Mouse (Mus musculus): ENCODE results near the gene Dis3l2. TPM values are rescaled to one million over a fixed set of nuclear protein-coding genes. Genes with fewer than 3 reads are reported as not detected.

Dis3l2 gene
- polyA plus RNA-seq, 1 experiment from 2014 or later, result 34.2 TPM

- Histone ChIP-seq H3K9ac (replicated peaks) (no peak overlapping the region), H3K27me3 (replicated peaks) (no peaks in the 10 kb centered on the region)
Measured at GRCm38 (mm10) chr1:86834988-86835387, 131.4 kb downstream of the Dis3l2 start.

DNA sequence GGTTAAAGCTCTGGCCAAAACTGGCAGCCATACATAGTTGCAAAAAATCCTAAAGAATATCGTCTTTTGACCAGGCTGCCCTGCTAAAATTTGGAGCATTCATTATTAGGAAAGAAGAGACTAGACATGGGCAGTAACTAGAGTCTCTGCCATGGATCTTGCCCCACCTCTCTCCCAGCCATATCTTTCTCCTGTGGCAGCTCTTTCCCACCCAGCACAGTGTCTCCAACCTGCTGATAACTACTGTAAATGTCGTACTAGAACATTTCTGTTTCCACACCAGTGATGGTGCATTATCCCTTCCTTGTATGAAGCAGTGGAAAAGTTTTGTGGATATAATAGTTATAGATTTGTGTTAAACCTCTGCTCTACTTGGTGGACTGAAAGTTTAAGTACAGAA lies 147.1 kb downstream of the Dis3l2 start:
- no peak overlapping the region for H3K4me2 ChIP-seq
- H3K27me3 ChIP-seq (replicated peaks), result no peaks in the 10 kb centered on the region
- no peak overlapping the region for H3K27ac ChIP-seq (replicated peaks)
- H3K4me3 ChIP-seq (replicated peaks), result no peak overlapping the region
- no peak for ATAC-seq (ENCODE audit: low FRiP score)
- no peaks in the 10 kb centered on the region for H3K36me3 ChIP-seq
- WGBS, result 92% methylated on average over 2 of the region's 2 CpGs
- no peak overlapping the region for H3K9ac ChIP-seq (replicated peaks)
- no peaks in the 10 kb centered on the region for H3K9me3 ChIP-seq (replicated peaks)
- no peaks in the 10 kb centered on the region for H3K4me1 ChIP-seq

More at GRCm38 (mm10) chr1:86834988-86835387, 131.4 kb downstream of the Dis3l2 start:
- H3K4me1 ChIP-seq, result peaks cover 6% of the 10 kb centered on the region; the same call in 1 of the 2 replicates
- H3K36me3 ChIP-seq, result no peaks in the 10 kb centered on the region
- no peak overlapping the region for H3K27ac ChIP-seq (replicated peaks)
- no peaks in the 10 kb centered on the region for H3K9me3 ChIP-seq (replicated peaks)
- WGBS, result 81% methylated on average over 2 of the region's 2 CpGs
- H3K4me2 ChIP-seq, result no peak overlapping the region
- ATAC-seq (ENCODE audit: low FRiP score), result no peak
- no peak overlapping the region for H3K4me3 ChIP-seq (replicated peaks)

GRCm38 (mm10) chr1:86858876-86859275 lies 155.3 kb downstream of the Dis3l2 start:
- peaks cover 15% of the 10 kb centered on the region; the same call in 1 of the 2 replicates for H3K36me3 ChIP-seq
- no peak overlapping the region for H3K27ac ChIP-seq (replicated peaks)
- no peaks in the 10 kb centered on the region for H3K4me1 ChIP-seq
- no peak overlapping the region for H3K4me3 ChIP-seq (replicated peaks)
- ATAC-seq (ENCODE audit: low FRiP score), result no peak
- H3K27me3 ChIP-seq (replicated peaks), result no peaks in the 10 kb centered on the region
- WGBS, result 78% methylated on average over 1 of the region's 1 CpGs
- H3K9me3 ChIP-seq (replicated peaks), result no peaks in the 10 kb centered on the region
- no peak overlapping the region for H3K9ac ChIP-seq (replicated peaks)
- no peak overlapping the region for H3K4me2 ChIP-seq

- H3K36me3 ChIP-seq, result peaks cover 15% of the 10 kb centered on the region; the same call in 1 of the 2 replicates
- no peak overlapping the region for H3K27ac ChIP-seq (replicated peaks)
- no peaks in the 10 kb centered on the region for H3K4me1 ChIP-seq
- H3K9ac ChIP-seq (replicated peaks), result no peak overlapping the region
- no peaks in the 10 kb centered on the region for H3K9me3 ChIP-seq (replicated peaks)
- H3K27me3 ChIP-seq (replicated peaks), result no peaks in the 10 kb centered on the region
- 50% methylated on average over 1 of the region's 1 CpGs for WGBS
- no peak overlapping the region for H3K4me2 ChIP-seq
- ATAC-seq (ENCODE audit: low FRiP score), result no peak
- no peak overlapping the region for H3K4me3 ChIP-seq (replicated peaks)
Measured at GRCm38 (mm10) chr1:86859371-86859770, 155.8 kb downstream of the Dis3l2 start.

DNA sequence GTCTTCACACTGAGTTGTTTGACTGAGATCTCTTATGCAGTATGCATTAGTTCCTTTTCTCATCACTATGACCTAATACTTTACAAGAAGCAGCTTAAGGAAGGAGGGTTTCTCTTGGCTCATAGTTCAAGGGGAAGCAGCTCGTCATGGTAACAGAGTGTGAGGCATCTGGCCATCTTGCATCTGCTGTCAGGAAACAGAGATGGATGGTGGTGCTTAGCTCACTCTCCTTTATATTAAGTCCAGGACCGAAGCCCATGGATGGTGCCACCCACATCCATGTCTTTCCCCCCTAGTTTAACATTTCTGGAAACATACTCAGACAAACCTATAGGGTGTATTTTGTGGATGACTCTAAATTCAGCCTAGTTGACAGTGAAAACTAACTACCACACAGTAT lies 170.1 kb downstream of the Dis3l2 start:
- Histone ChIP-seq H3K36me3 (peaks cover 5% of the 10 kb centered on the region; the same call in 1 of the 2 replicates), H3K4me1 (no peaks in the 10 kb centered on the region), H3K9ac (replicated peaks) (no peak overlapping the region), H3K4me3 (replicated peaks) (no peak overlapping the region), H3K27me3 (replicated peaks) (no peaks in the 10 kb centered on the region), H3K27ac (replicated peaks) (no peak overlapping the region), H3K4me2 (no peak overlapping the region), H3K9me3 (replicated peaks) (no peaks in the 10 kb centered on the region)
- no peak for ATAC-seq (ENCODE audit: low FRiP score)
- WGBS, result 32% methylated on average over 2 of the region's 2 CpGs

DNA sequence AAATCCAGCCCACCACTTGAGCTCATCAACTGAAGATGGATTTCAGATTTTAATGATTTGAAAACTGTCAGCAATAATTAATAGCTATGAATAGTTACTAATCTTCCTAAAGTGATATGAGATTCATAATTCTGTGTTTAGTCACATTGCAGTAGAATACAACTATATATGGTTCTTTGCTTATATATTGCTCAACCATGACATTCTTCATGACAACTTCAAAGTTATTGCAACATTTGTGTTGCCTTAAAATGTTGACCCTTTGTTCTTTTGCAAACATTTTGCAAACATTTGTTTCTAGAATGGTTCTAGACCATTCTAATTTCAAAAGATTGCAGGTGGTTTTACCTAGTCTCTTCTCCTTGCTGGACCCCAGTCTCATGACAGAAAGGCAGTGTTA lies 175.1 kb downstream of the Dis3l2 start:
- Histone ChIP-seq H3K4me1 (no peaks in the 10 kb centered on the region), H3K4me2 (no peak overlapping the region), H3K9ac (replicated peaks) (no peak overlapping the region), H3K27ac (replicated peaks) (no peak overlapping the region), H3K36me3 (peaks cover 5% of the 10 kb centered on the region; the same call in 1 of the 2 replicates), H3K27me3 (replicated peaks) (no peaks in the 10 kb centered on the region), H3K4me3 (replicated peaks) (no peak overlapping the region), H3K9me3 (replicated peaks) (no peaks in the 10 kb centered on the region)
- ATAC-seq (ENCODE audit: low FRiP score), result no peak

GRCm38 (mm10) chr1:86879547-86879946 lies 175.9 kb downstream of the Dis3l2 start:
- Histone ChIP-seq H3K4me3 (replicated peaks) (no peak overlapping the region), H3K4me2 (no peak overlapping the region), H3K27ac (replicated peaks) (no peak overlapping the region), H3K9ac (replicated peaks) (no peak overlapping the region), H3K36me3 (peaks cover 5% of the 10 kb centered on the region; the same call in 1 of the 2 replicates), H3K9me3 (replicated peaks) (no peaks in the 10 kb centered on the region), H3K27me3 (replicated peaks) (no peaks in the 10 kb centered on the region), H3K4me1 (no peaks in the 10 kb centered on the region)
- ATAC-seq (ENCODE audit: low FRiP score), result no peak
- WGBS, result 96% methylated on average over 2 of the region's 2 CpGs

GRCm38 (mm10) chr1:86887060-86887459 lies 183.5 kb downstream of the Dis3l2 start:
- ATAC-seq (ENCODE audit: low FRiP score), result no peak
- no peak overlapping the region for H3K27ac ChIP-seq (replicated peaks)
- 97% methylated on average over 1 of the region's 1 CpGs for WGBS
- H3K27me3 ChIP-seq (replicated peaks), result no peaks in the 10 kb centered on the region
- no peaks in the 10 kb centered on the region for H3K9me3 ChIP-seq (replicated peaks)
- no peaks in the 10 kb centered on the region for H3K36me3 ChIP-seq
- no peak overlapping the region for H3K4me3 ChIP-seq (replicated peaks)
- H3K9ac ChIP-seq (replicated peaks), result no peak overlapping the region
- H3K4me2 ChIP-seq, result no peak overlapping the region
- no peaks in the 10 kb centered on the region for H3K4me1 ChIP-seq

GRCm38 (mm10) chr1:86912481-86912880 lies 208.9 kb downstream of the Dis3l2 start:
- Histone ChIP-seq H3K4me2 (no peak overlapping the region), H3K4me1 (no peaks in the 10 kb centered on the region), H3K9ac (replicated peaks) (no peak overlapping the region), H3K27me3 (replicated peaks) (no peaks in the 10 kb centered on the region), H3K27ac (replicated peaks) (no peak overlapping the region), H3K4me3 (replicated peaks) (no peak overlapping the region), H3K9me3 (replicated peaks) (no peaks in the 10 kb centered on the region), H3K36me3 (no peaks in the 10 kb centered on the region)
- WGBS, result 85% methylated on average over 2 of the region's 2 CpGs
- no peak for ATAC-seq (ENCODE audit: low FRiP score)

- no peak overlapping the region for H3K9ac ChIP-seq (replicated peaks)
- no peak overlapping the region for H3K27ac ChIP-seq (replicated peaks)
- no peak overlapping the region for H3K4me2 ChIP-seq
- no peaks in the 10 kb centered on the region for H3K4me1 ChIP-seq
- H3K9me3 ChIP-seq (replicated peaks), result no peaks in the 10 kb centered on the region
- H3K27me3 ChIP-seq (replicated peaks), result no peaks in the 10 kb centered on the region
- no peaks in the 10 kb centered on the region for H3K36me3 ChIP-seq
- whole genome bisulfite sequencing, result 90% methylated on average over 3 of the region's 3 CpGs
- no peak overlapping the region for H3K4me3 ChIP-seq (replicated peaks)
- no peak for ATAC-seq (ENCODE audit: low FRiP score)
Measured at GRCm38 (mm10) chr1:86913896-86914295, 210.3 kb downstream of the Dis3l2 start.

GRCm38 (mm10) chr1:86914697-86915096 lies 211.1 kb downstream of the Dis3l2 start:
- no peak overlapping the region for H3K4me2 ChIP-seq
- ATAC-seq (ENCODE audit: low FRiP score), result no peak
- no peaks in the 10 kb centered on the region for H3K9me3 ChIP-seq (replicated peaks)
- no peak overlapping the region for H3K27ac ChIP-seq (replicated peaks)
- no peak overlapping the region for H3K9ac ChIP-seq (replicated peaks)
- over 99% methylated on average over 2 of the region's 2 CpGs for WGBS
- no peak overlapping the region for H3K4me3 ChIP-seq (replicated peaks)
- H3K36me3 ChIP-seq, result no peaks in the 10 kb centered on the region
- no peaks in the 10 kb centered on the region for H3K4me1 ChIP-seq
- no peaks in the 10 kb centered on the region for H3K27me3 ChIP-seq (replicated peaks)

DNA sequence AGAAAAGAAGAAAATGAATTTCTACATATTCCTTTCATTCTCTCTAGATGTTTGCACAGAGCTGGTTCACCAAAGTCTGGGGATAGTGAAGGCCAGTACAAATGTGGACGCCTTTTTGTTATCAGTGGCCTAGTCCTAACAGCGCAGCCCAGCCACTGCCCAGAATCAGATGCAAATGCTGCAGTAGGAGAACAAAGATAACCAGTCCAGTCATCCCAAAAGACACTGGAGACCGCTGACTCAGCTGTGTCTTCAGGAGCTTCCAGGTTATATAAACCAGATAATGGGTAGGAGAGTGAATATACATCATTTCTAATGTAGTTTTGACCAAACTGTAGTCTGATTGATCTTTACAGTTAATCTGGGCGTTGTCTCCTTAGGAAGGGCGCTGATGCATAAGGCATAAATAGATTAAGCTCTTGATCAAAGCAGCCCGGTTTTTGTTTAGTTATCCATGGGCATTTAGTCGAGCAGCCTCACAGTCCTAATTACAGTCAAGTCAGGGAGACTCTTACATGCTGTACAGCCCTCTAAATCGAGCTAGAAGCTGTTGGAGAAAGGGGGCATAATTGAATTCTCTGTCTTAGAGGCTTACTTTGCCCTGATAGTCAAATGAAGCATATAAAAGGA lies 212.9 kb downstream of the Dis3l2 start:
- no peak overlapping the region for H3K9ac ChIP-seq (replicated peaks)
- H3K4me2 ChIP-seq, result no peak overlapping the region
- 69% methylated on average over 8 of the region's 8 CpGs for WGBS
- H3K9me3 ChIP-seq (replicated peaks), result no peaks in the 10 kb centered on the region
- H3K36me3 ChIP-seq, result no peaks in the 10 kb centered on the region
- no peak overlapping the region for H3K4me3 ChIP-seq (replicated peaks)
- ATAC-seq (ENCODE audit: low FRiP score), result no peak
- no peak overlapping the region for H3K27ac ChIP-seq (replicated peaks)
- no peaks in the 10 kb centered on the region for H3K4me1 ChIP-seq
- no peaks in the 10 kb centered on the region for H3K27me3 ChIP-seq (replicated peaks)
